Mouse (Mus musculus): ENCODE measurements around the gene Man1c1.

Gene Man1c1

DNA sequence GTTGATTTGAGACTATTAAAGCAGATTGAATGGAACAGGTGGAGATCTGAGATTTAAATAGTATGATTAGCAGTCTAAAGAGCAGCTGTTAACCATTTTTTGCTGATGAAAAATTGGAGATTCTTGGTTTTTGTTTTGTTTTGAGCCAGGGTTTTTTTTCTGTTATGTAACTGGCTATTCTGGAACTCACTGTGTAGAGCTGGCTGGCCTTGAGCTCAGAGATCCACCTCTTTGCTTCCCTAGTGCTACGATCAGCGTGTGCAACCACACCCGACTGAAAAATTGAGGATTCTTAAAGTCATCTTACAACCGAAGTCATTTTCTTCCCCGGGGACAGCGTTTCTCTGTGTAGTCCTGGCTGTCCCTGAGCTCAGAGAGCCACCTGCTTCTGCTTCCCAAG lies 192.4 kb downstream of the Man1c1 start:
- DNase-seq (ENCODE audit: low read depth) = no peak

All from fibroblast of lung, adult 2 months (primary cell).